Mouse (Mus musculus): ENCODE measurements around the gene Eif3c. TPM values are rescaled to one million over a fixed set of nuclear protein-coding genes. Genes with fewer than 3 reads are reported as not detected.
A peak's percentile ranks its signal among the peaks of the same experiment; 100 is the strongest.

Gene Eif3c
- polyA plus RNA-seq, 1 experiment: 344 TPM

DNA sequence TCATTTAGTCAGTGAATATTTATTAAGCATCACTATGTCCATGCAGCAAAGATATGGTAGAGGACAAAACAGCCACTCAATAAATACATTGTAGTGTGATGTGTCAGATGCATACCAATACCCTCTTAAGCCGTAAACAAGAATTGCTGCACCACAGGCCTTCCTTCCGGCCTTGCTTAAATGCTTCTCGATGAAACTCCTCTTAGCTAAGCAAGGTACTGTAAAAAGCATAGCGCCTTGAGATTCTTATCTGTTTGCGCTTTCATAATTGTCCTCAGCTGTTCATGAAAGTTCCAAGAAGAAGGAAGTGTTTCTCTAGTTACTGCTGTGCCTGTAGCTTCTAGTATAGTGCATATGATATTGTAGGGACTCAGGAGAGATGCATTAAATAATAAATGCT, 40.4 kb upstream of the Eif3c start:
- Histone ChIP-seq H3K4me3 (no peak overlapping the region), H3K27me3 (ENCODE audit: control insufficient read depth, insufficient read depth, insufficient read length) (no peaks in the 10 kb centered on the region), H3K4me2 (ENCODE audit: low read depth) (peak overlapping the region; percentile 18), H3K36me3 (ENCODE audit: control insufficient read depth, insufficient read depth) (no peaks in the 10 kb centered on the region), H3ac (ENCODE audit: control insufficient read depth, insufficient read length) (no peak overlapping the region), H3K79me2 (ENCODE audit: control insufficient read depth, insufficient read depth) (no peaks in the 10 kb centered on the region)
- no peak for TF ChIP-seq POLR2AphosphoS2 (IDR thresholded peaks at IDR 0.05; ENCODE audit: insufficient read length, low read depth)
- no peak for TF ChIP-seq SRF (IDR thresholded peaks at IDR 0.05; ENCODE audit: control insufficient read depth, insufficient read length, low read depth)
- no peak for TF ChIP-seq CEBPB (IDR thresholded peaks at IDR 0.05; ENCODE audit: insufficient read depth, poor library complexity, severe bottlenecking)
- no peak for TF ChIP-seq REST (IDR thresholded peaks at IDR 0.05; ENCODE audit: insufficient read depth, insufficient read length)
- TF ChIP-seq MYOD1 (IDR thresholded peaks at IDR 0.05; ENCODE audit: control insufficient read depth in 1 of 3, insufficient read length in 2 of 3, low read depth in 2 of 3): no peak
- no peak for TF ChIP-seq TCF3 (IDR thresholded peaks at IDR 0.05; ENCODE audit: insufficient read length, low read depth)

DNA sequence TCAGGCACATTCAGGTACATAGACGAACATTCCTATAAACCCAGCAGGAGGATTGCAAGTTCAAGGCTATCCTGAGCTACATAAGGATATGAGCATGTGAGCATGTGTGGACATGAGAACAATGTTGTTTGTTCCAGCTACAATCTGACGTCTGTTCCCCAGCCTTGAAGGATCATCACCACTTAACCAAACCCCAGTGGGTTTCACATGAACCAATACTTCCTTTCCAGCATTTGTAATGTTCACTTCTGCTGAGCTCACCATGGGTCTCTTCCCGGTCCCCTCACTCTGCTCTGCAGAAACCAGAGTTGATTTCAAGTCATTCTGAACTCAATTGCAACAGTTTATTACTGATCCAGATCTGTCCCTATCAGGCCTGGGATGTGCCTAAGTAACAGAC, 36.4 kb upstream of the Eif3c start:
- Histone ChIP-seq H3ac (ENCODE audit: control insufficient read depth, insufficient read length) (no peak overlapping the region), H3K4me3 (no peak overlapping the region), H3K36me3 (ENCODE audit: control insufficient read depth, insufficient read depth) (no peaks in the 10 kb centered on the region), H3K27me3 (ENCODE audit: control insufficient read depth, insufficient read depth, insufficient read length) (no peaks in the 10 kb centered on the region), H3K79me2 (ENCODE audit: control insufficient read depth, insufficient read depth) (no peaks in the 10 kb centered on the region), H3K4me2 (ENCODE audit: low read depth) (no peak overlapping the region)
- TF ChIP-seq CEBPB (IDR thresholded peaks at IDR 0.05; ENCODE audit: insufficient read depth, poor library complexity, severe bottlenecking): no peak
- TF ChIP-seq POLR2AphosphoS2 (IDR thresholded peaks at IDR 0.05; ENCODE audit: insufficient read length, low read depth): no peak
- no peak for TF ChIP-seq SRF (IDR thresholded peaks at IDR 0.05; ENCODE audit: control insufficient read depth, insufficient read length, low read depth)
- no peak for TF ChIP-seq TCF12 (IDR thresholded peaks at IDR 0.05; ENCODE audit: insufficient read depth, poor library complexity, severe bottlenecking)
- TF ChIP-seq USF1 (IDR thresholded peaks at IDR 0.05; ENCODE audit: low read depth): no peak

- no peak overlapping the region for H3ac ChIP-seq (ENCODE audit: control insufficient read depth, insufficient read length)
These were observed 35.7 kb upstream of the Eif3c start for GRCm38 (mm10) chr7:126601896-126602295.

GRCm38 (mm10) chr7:126598919-126599318, 32.7 kb upstream of the Eif3c start:
- H3K27me3 ChIP-seq (ENCODE audit: control insufficient read depth, insufficient read depth, insufficient read length): no peaks in the 10 kb centered on the region
- H3K79me2 ChIP-seq (ENCODE audit: control insufficient read depth, insufficient read depth): no peaks in the 10 kb centered on the region
- TF ChIP-seq E2F4 (IDR thresholded peaks at IDR 0.05; ENCODE audit: insufficient read depth) (no peak), SRF (IDR thresholded peaks at IDR 0.05; ENCODE audit: control insufficient read depth, insufficient read length, low read depth) (no peak), REST (IDR thresholded peaks at IDR 0.05; ENCODE audit: insufficient read depth, insufficient read length) (no peak), MAX (IDR thresholded peaks at IDR 0.05; ENCODE audit: low read depth) (no peak), USF1 (IDR thresholded peaks at IDR 0.05; ENCODE audit: low read depth) (no peak), POLR2AphosphoS2 (IDR thresholded peaks at IDR 0.05; ENCODE audit: insufficient read length, low read depth) (no peak), MYOD1 (IDR thresholded peaks at IDR 0.05; ENCODE audit: control insufficient read depth in 1 of 3, insufficient read length in 2 of 3, low read depth in 2 of 3) (no peak), TCF12 (IDR thresholded peaks at IDR 0.05; ENCODE audit: insufficient read depth, poor library complexity, severe bottlenecking) (no peak), POLR2A (IDR thresholded peaks at IDR 0.05; ENCODE audit: insufficient read length, low read depth) (no peak), TCF3 (IDR thresholded peaks at IDR 0.05; ENCODE audit: insufficient read length, low read depth) (no peak), CEBPB (IDR thresholded peaks at IDR 0.05; ENCODE audit: insufficient read depth, poor library complexity, severe bottlenecking) (no peak)
- H3K4me3 ChIP-seq: no peak overlapping the region
- no peaks in the 10 kb centered on the region for H3K36me3 ChIP-seq (ENCODE audit: control insufficient read depth, insufficient read depth)
- H3ac ChIP-seq (ENCODE audit: control insufficient read depth, insufficient read length): no peak overlapping the region
- H3K4me2 ChIP-seq (ENCODE audit: low read depth): no peak overlapping the region

More at GRCm38 (mm10) chr7:126601896-126602295, 35.7 kb upstream of the Eif3c start:
- Histone ChIP-seq H3K4me2 (ENCODE audit: low read depth) (no peak overlapping the region), H3K4me3 (no peak overlapping the region), H3K79me2 (ENCODE audit: control insufficient read depth, insufficient read depth) (no peaks in the 10 kb centered on the region), H3K36me3 (ENCODE audit: control insufficient read depth, insufficient read depth) (no peaks in the 10 kb centered on the region), H3K27me3 (ENCODE audit: control insufficient read depth, insufficient read depth, insufficient read length) (no peaks in the 10 kb centered on the region)
- no peak for TF ChIP-seq CEBPB (IDR thresholded peaks at IDR 0.05; ENCODE audit: insufficient read depth, poor library complexity, severe bottlenecking)
- no peak for TF ChIP-seq MYOD1 (IDR thresholded peaks at IDR 0.05; ENCODE audit: control insufficient read depth in 1 of 3, insufficient read length in 2 of 3, low read depth in 2 of 3)
- no peak for TF ChIP-seq POLR2A (IDR thresholded peaks at IDR 0.05; ENCODE audit: insufficient read length, low read depth)
- no peak for TF ChIP-seq USF1 (IDR thresholded peaks at IDR 0.05; ENCODE audit: low read depth)
- TF ChIP-seq REST (IDR thresholded peaks at IDR 0.05; ENCODE audit: insufficient read depth, insufficient read length): no peak
- no peak for TF ChIP-seq E2F4 (IDR thresholded peaks at IDR 0.05; ENCODE audit: insufficient read depth)

DNA sequence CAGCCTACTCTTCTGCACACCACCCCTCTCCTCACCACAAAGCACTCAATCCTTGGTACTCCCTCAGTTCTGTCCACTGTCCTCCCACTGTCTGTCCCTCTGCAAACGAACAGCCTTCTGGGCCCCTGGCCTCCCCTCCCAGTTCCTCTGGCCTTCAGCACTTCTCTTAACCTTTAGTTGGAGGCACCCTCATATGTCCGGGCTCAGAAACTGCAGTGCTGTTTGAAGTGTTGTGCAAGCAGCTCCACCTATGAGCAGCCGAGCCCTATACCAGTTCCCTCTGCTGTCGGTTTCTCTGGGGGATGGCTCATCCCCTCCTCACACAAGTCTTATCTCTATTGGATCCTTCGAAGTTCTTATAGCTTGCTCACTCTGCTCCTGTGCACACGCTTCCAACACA, 30.2 kb upstream of the Eif3c start:
- Histone ChIP-seq H3K36me3 (ENCODE audit: control insufficient read depth, insufficient read depth) (no peaks in the 10 kb centered on the region), H3K4me3 (no peak overlapping the region), H3ac (ENCODE audit: control insufficient read depth, insufficient read length) (no peak overlapping the region), H3K4me2 (ENCODE audit: low read depth) (no peak overlapping the region), H3K79me2 (ENCODE audit: control insufficient read depth, insufficient read depth) (no peaks in the 10 kb centered on the region), H3K27me3 (ENCODE audit: control insufficient read depth, insufficient read depth, insufficient read length) (no peaks in the 10 kb centered on the region)
- no peak for TF ChIP-seq TCF3 (IDR thresholded peaks at IDR 0.05; ENCODE audit: insufficient read length, low read depth)
- TF ChIP-seq POLR2A (IDR thresholded peaks at IDR 0.05; ENCODE audit: insufficient read length, low read depth): no peak
- no peak for TF ChIP-seq TCF12 (IDR thresholded peaks at IDR 0.05; ENCODE audit: insufficient read depth, poor library complexity, severe bottlenecking)
- no peak for TF ChIP-seq E2F4 (IDR thresholded peaks at IDR 0.05; ENCODE audit: insufficient read depth)
- TF ChIP-seq SRF (IDR thresholded peaks at IDR 0.05; ENCODE audit: control insufficient read depth, insufficient read length, low read depth): no peak
- TF ChIP-seq USF1 (IDR thresholded peaks at IDR 0.05; ENCODE audit: low read depth): no peak
- no peak for TF ChIP-seq CEBPB (IDR thresholded peaks at IDR 0.05; ENCODE audit: insufficient read depth, poor library complexity, severe bottlenecking)
- TF ChIP-seq MAX (IDR thresholded peaks at IDR 0.05; ENCODE audit: low read depth): no peak
- no peak for TF ChIP-seq POLR2AphosphoS2 (IDR thresholded peaks at IDR 0.05; ENCODE audit: insufficient read length, low read depth)
